Mouse (Mus musculus) midbrain, embryonic 16.5 days (tissue): ENCODE measurements at regions not wholly inside any gene's neighbourhood (a gene's known extent, or its start where the extent isn't known, plus 50 kb on each side); places are given as distances from the start of the nearest gene placed in this dataset.

ENCODE experiments used
- ATAC-seq: fragments of 200-750 bp; cut with Nextera tagmentation; 2 replicates; pipeline ENCODE4 v1.8.0; 2017; ENCODE audit warnings: moderate TSS enrichment
- H3K27ac ChIP-seq: fragments of 300-500 bp; sonication (generic); 2 replicates; pipeline ENCODE4 v1.5.1; 2014; ENCODE audit warnings: mild to moderate bottlenecking, low read length, mixed read lengths
- H3K27me3 ChIP-seq: fragments of 300-500 bp; sonication (generic); 2 replicates; pipeline ENCODE4 v1.6.1; 2014; ENCODE audit warnings: low read depth, low read length, mixed read lengths; ENCODE audit not compliant: control insufficient read depth, insufficient read depth
- H3K36me3 ChIP-seq: fragments of 300-500 bp; sonication (generic); 2 replicates; pipeline ENCODE4 v1.6.1; 2014; ENCODE audit warnings: mild to moderate bottlenecking, low read length, moderate library complexity, mixed read lengths; ENCODE audit not compliant: control insufficient read depth, insufficient read depth
- H3K4me1 ChIP-seq: fragments of 300-500 bp; sonication (generic); 2 replicates; pipeline ENCODE4 v1.6.1; 2014; ENCODE audit warnings: mild to moderate bottlenecking, low read length, mixed read lengths; ENCODE audit not compliant: control insufficient read depth, insufficient read depth
- H3K4me2 ChIP-seq: fragments of 300-500 bp; sonication (generic); 2 replicates; pipeline ENCODE4 v1.6.1; 2014; ENCODE audit warnings: mild to moderate bottlenecking, low read length, mixed read lengths
- H3K4me3 ChIP-seq: fragments of 300-500 bp; sonication (generic); 2 replicates; pipeline ENCODE4 v1.5.1; 2014; ENCODE audit warnings: low read depth, mild to moderate bottlenecking, low read length, moderate library complexity, mixed read lengths
- H3K9ac ChIP-seq: fragments of 300-500 bp; sonication (generic); 2 replicates; pipeline ENCODE4 v1.6.1; 2014; ENCODE audit warnings: low read depth, low read length, mixed read lengths
- H3K9me3 ChIP-seq: fragments of 300-500 bp; sonication (generic); replicated peaks from 2 replicates; pipeline ENCODE4 v1.6.1; 2014; ENCODE audit warnings: mild to moderate bottlenecking, low read length, mixed read lengths; ENCODE audit not compliant: control insufficient read depth, poor library complexity, severe bottlenecking
- WGBS: fragments of 180-500 bp; shearing (Covaris S2); extraction: QIAGEN DNeasy Blood & Tissue Kit; methylation state at CpG from one replicate; pipeline ENCODE4 v1.1.7; 2014; 5-methylcytosine and 5-hydroxymethylcytosine counted together

DNA sequence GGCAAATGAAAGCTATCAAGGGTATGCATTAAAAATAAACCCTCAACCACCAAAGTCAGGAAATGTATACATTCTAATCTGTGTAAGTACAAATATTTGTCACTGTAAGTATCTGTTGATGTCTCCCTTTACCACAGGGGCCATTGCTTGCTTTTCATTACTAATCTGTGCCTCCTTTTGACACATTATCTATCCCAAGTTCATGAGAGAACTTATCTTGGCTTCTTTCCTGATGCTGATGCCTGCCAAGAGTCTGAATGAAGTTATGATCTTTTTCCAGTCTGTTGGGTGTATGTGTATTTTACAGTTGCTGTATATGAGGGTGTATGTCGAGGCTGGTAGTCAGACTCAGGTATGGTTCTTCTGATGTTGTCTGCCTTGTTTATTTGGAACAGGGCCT, 165.0 kb upstream of the Pter start:
- no peaks in the 10 kb centered on the region for H3K4me1 ChIP-seq
- H3K36me3 ChIP-seq = no peaks in the 10 kb centered on the region
- 76% methylated on average over 1 of the region's 1 CpGs for WGBS

DNA sequence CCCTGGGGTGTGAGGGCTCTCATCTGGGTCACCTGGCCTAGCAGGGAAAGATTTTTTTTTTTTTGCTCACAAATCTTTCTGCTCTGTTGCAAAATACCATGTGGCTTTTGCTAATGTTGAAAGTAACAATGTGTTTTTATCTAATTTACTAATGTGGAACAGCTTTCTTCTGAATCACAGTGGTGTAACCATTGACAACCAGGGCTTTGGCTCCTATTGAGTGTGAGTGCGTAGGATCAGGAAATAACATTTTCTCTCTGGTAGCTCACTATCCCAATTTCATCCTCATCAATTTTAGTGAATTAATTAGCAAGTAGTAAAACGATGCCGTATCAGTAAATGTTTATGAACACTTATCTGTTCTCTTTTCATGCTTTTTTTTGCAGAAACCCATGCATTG, 163.9 kb upstream of the Pter start:
- Histone ChIP-seq H3K9me3 (no peaks in the 10 kb centered on the region), H3K36me3 (no peaks in the 10 kb centered on the region), H3K4me3 (no peak overlapping the region), H3K9ac (no peak overlapping the region), H3K4me2 (no peak overlapping the region), H3K27me3 (no peaks in the 10 kb centered on the region), H3K27ac (no peak overlapping the region), H3K4me1 (no peaks in the 10 kb centered on the region)
- ATAC-seq = no peak
- WGBS = 93% methylated on average over 3 of the region's 3 CpGs

More for the DNA sequence above, 165.0 kb upstream of the Pter start:
- Histone ChIP-seq H3K4me3 (no peak overlapping the region), H3K27ac (no peak overlapping the region), H3K9me3 (no peaks in the 10 kb centered on the region), H3K4me2 (no peak overlapping the region), H3K9ac (no peak overlapping the region), H3K27me3 (no peaks in the 10 kb centered on the region)
- no peak for ATAC-seq

DNA sequence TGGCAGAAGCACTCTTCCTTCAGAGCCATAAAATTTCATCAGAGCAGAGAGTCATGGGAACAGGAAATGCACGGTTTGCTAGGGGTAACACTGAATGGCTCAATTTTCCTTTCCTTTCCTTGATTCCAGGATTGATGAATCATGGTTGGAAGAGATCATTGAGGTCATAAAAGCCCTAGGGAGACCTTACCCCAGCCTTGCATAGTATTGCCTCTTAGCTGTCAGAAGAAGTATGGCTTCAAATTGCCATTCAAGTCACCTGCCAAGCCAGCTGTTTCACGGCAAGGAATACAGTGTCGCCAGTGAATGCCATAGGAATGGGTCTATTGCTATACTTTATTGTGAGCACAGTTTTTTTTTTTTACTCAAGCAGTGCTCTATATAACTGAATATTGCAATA, 162.4 kb upstream of the Pter start:
- WGBS = 95% methylated on average over 3 of the region's 3 CpGs
- Histone ChIP-seq H3K9me3 (no peaks in the 10 kb centered on the region), H3K9ac (no peak overlapping the region)

DNA sequence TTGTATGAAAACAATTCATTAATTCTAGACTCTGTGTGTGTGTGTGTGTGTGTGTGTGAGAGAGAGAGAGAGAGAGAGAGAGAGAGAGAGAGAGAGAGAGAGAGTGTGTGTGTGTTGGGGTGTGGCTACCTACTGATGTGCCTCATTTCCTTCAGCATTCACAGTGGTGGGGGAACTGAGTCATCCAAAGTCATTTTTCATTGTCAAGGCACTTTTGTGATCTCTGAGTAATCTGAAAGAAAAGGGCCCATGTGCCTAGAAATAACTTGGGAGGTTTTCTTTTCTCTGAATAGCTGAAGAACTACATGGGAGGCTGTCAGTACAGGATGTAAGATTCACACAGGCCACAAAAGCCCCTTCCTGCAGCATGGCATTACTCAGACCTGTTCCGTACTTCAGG, 159.3 kb upstream of the Pter start:
- no peak for ATAC-seq
- H3K4me3 ChIP-seq = no peak overlapping the region
- H3K27me3 ChIP-seq = no peaks in the 10 kb centered on the region
- WGBS = 93% methylated on average over 1 of the region's 1 CpGs
- no peak overlapping the region for H3K27ac ChIP-seq
- no peaks in the 10 kb centered on the region for H3K9me3 ChIP-seq
- no peak overlapping the region for H3K4me2 ChIP-seq
- H3K9ac ChIP-seq = no peak overlapping the region
- no peaks in the 10 kb centered on the region for H3K36me3 ChIP-seq
- H3K4me1 ChIP-seq = no peaks in the 10 kb centered on the region

More for the DNA sequence above, 162.4 kb upstream of the Pter start:
- H3K27me3 ChIP-seq = no peaks in the 10 kb centered on the region
- H3K4me3 ChIP-seq = no peak overlapping the region
- no peak for ATAC-seq
- H3K4me1 ChIP-seq = no peaks in the 10 kb centered on the region
- no peak overlapping the region for H3K4me2 ChIP-seq
- H3K36me3 ChIP-seq = no peaks in the 10 kb centered on the region
- no peak overlapping the region for H3K27ac ChIP-seq

DNA sequence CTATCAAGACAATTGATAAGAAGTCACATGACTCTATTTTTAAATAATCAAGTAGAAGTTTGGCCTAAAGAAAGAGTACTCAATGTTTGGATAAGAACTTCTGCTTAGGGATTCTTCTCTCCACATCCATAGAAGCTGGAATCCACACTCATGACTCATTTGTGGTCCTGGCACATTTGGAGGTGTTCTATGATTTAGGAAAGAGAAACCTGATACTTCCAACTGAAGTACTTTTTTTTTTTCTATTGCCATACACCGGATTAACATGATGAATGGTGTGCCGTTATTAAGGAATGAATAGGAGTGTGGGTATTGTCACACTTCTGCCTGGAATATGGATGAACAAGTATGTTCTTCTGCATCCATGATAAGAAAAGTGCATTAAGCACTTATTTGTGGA, 158.5 kb upstream of the Pter start:
- no peak for ATAC-seq
- no peak overlapping the region for H3K4me3 ChIP-seq
- no peaks in the 10 kb centered on the region for H3K4me1 ChIP-seq
- no peak overlapping the region for H3K4me2 ChIP-seq
- H3K9me3 ChIP-seq = no peaks in the 10 kb centered on the region
- H3K27me3 ChIP-seq = no peaks in the 10 kb centered on the region
- 95% methylated on average over 2 of the region's 2 CpGs for WGBS
- H3K27ac ChIP-seq = no peak overlapping the region
- no peaks in the 10 kb centered on the region for H3K36me3 ChIP-seq
- no peak overlapping the region for H3K9ac ChIP-seq

DNA sequence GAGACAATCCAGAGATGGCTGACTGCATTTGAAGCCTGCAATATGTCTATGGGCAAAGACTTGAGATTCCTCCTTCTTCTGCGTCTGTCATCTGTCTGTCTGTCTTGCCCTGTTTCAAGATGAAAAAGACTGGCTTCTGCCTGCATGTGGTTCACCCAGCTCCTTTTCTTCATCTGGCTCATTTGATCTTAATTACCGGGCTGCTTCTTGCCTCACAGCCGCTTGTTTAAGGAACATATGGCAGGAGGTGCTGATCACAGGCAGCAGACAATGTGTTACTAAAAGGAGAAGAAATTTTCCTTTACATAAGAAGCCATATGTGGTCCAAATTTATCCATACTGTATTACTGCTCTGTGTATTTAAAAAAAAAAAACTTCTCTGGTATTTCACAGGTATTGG, 147.0 kb upstream of the Pter start:
- ATAC-seq = no peak
- H3K36me3 ChIP-seq = no peaks in the 10 kb centered on the region
- no peak overlapping the region for H3K4me2 ChIP-seq
- H3K27ac ChIP-seq = no peak overlapping the region
- no peaks in the 10 kb centered on the region for H3K27me3 ChIP-seq
- 0 out of 2 replicates have a peak, but pooled peaks cover 2% of the 10 kb centered on the region for H3K9me3 ChIP-seq
- H3K4me1 ChIP-seq = no peaks in the 10 kb centered on the region
- H3K9ac ChIP-seq = no peak overlapping the region
- H3K4me3 ChIP-seq = no peak overlapping the region
- WGBS = 83% methylated on average over 3 of the region's 3 CpGs

DNA sequence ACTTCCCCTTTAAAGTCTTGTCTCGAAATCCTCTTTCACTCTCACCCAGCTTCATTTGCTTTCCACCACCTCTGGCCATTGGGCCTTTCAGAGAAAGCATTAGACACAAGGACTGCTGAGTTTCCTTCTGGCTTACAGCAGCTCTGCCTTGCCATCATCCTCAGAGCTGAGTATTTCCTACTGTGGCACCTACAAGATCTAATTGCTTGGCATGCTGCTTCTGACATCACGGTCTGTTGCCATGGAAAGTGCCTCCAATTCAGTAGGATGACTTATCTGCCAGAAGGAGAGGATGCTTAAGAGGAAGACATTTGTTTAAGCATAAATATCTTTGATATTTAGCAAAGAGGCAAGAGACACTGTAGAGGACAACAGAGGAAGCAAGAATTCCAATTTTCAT, 146.1 kb upstream of the Pter start:
- 60% methylated on average over 2 of the region's 2 CpGs for WGBS
- Histone ChIP-seq H3K4me3 (no peak overlapping the region), H3K27me3 (no peaks in the 10 kb centered on the region), H3K4me2 (no peak overlapping the region), H3K36me3 (no peaks in the 10 kb centered on the region), H3K9me3 (no peaks in the 10 kb centered on the region), H3K9ac (no peak overlapping the region), H3K4me1 (no peaks in the 10 kb centered on the region), H3K27ac (no peak overlapping the region)
- ATAC-seq = no peak

DNA sequence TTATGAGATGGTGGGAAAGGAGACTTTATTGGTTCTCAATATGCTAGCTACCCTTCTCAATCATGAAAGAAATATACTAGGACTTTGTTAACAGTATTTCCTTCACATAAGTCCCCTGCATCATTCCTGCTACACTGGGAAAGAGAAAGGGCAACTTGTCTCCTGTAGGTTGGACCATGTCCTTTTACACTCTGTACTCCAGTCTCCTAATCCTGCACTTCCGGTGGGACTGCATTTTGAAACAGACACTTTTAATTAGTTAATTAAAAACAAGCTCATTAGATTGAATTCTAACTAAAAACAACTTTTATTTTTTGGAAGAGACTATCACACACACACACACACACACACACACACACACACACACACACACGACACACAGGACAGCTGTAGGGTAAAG, 131.2 kb upstream of the Pter start:
- H3K4me1 ChIP-seq = no peaks in the 10 kb centered on the region
- H3K4me3 ChIP-seq = no peak overlapping the region
- H3K36me3 ChIP-seq = no peaks in the 10 kb centered on the region
- H3K27me3 ChIP-seq = no peaks in the 10 kb centered on the region
- no peak overlapping the region for H3K4me2 ChIP-seq
- ATAC-seq = no peak
- H3K9me3 ChIP-seq = no peaks in the 10 kb centered on the region
- no peak overlapping the region for H3K27ac ChIP-seq
- 83% methylated on average over 2 of the region's 2 CpGs for WGBS
- H3K9ac ChIP-seq = no peak overlapping the region

DNA sequence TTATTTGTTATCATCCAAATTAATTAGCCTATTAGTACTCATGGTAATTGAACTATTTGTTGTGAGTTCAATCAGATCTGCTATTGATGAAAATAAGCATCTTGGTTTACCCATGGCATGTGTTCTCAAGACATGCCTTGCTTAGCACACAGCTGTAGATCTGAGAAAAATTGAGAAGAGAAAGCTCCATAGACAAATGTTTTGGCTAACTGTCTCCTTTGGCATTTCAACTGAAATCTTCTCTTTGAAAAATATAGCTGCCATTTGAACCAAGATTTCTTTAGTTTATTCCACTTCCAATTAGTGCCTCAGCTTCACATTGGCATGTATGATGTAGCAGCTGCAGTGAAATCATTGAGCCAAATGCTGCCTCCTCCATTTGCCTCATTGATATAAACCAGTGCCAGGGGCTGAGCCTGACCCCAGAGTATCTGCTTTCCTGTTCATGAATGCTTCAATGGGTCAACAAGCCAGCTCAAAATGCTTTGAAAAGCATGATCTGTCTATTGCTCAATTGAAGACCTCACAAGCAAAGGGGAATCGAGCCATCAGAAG, 126.1 kb upstream of the Pter start:
- Histone ChIP-seq H3K36me3 (no peaks in the 10 kb centered on the region), H3K9ac (no peak overlapping the region), H3K4me1 (no peaks in the 10 kb centered on the region), H3K4me3 (no peak overlapping the region), H3K27me3 (no peaks in the 10 kb centered on the region), H3K27ac (no peak overlapping the region), H3K4me2 (no peak overlapping the region), H3K9me3 (no peaks in the 10 kb centered on the region)
- 66% methylated on average over 1 of the region's 1 CpGs for WGBS
- ATAC-seq = no peak
